Mouse (Mus musculus) ovary, adult 2 months (tissue): ENCODE results near the gene BC051019. TPM values are rescaled to one million over a fixed set of nuclear protein-coding genes. Genes with fewer than 3 reads are reported as not detected.

Source experiments
- polyA plus RNA-seq: library from polyadenylated mRNA; depleted of rRNA; stranded (reverse); fragments of >200 nt; gene quantifications from 2 replicates; pipeline ENCODE4 v1.2.3, GENCODE M21; 2012; rRNA removed

The BC051019 gene
- polyA plus RNA-seq, result 12.5 and 13.2 TPM in 2 replicates

DNA sequence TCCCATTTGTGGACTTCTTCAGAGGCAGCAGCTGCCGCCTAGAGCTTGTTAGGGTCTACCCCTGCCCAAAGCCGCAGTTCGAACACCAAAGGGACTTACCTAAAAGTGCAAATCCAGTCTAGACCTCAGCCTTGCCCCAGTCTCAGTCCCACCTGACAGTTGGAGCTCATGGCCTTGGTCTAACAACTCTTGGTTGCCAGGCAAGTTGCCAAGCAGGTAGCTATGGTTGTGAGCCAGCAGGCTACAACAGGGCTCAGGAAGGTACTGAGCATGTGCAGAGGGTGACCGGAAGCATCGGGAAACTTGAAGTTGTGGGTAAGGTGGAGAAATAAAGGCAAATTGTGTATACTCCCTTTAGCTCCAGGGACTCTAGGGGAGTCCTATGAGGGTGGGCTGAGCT is at the start of gene BC051019:
Gene BC051019, minus strand, starts transcription at position 154 of the 400 bp plus-strand sequence.

DNA sequence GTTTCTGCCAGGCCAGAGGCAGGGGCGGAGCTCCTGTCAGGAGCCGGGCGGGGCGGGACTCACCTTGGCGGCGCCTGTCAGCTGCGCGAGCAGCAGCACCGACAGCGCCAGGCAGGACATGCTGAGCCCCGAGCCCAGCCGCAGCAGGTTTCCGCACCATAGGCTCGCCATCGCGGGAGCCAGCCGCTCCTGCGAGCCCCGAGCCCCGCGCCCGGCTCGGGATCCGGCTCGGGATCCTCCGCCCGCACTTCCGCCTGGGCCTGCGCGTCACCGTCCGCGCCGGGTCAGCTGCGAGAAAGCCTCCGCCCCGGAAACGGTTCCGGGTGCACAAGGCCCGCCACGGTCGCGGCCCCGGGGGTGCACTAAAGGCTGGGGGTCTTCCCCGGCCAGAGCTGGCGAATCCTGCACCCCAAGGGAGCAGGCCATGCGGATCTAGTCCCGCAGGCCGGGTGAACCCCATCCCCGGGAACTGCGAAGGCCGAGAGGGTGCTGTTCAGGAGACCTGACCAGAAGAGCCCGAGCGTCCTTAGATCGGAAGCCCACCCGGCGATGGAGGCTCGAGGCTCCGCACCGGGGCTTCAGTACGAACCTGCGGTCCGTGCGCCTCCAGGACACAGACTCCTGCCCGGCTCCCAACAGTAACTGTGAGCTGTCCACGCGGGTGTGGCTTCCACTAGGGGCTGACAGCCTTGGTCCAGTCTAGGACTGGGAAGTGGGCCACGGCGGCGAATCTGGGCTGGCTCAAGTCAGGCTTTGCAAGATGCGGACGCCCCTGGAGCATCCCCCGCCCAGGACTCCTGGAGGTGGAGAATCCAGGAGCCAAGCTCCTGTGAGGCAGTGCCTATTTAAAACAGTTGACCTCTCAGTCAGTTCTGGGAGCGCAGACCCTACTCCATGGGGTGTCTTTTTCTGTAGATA is 28.6 kb upstream of the BC051019 start, which contains the start of gene Tmem9b:
Gene Tmem9b, minus strand, starts transcription at position 868 of the 918 bp plus-strand sequence.

GRCm38 (mm10) chr7:109731626-109732025 is 8.0 kb upstream of the BC051019 start, which contains the start of gene Ascl3:
Gene Ascl3, minus strand, starts transcription at chr7:109731726.

DNA sequence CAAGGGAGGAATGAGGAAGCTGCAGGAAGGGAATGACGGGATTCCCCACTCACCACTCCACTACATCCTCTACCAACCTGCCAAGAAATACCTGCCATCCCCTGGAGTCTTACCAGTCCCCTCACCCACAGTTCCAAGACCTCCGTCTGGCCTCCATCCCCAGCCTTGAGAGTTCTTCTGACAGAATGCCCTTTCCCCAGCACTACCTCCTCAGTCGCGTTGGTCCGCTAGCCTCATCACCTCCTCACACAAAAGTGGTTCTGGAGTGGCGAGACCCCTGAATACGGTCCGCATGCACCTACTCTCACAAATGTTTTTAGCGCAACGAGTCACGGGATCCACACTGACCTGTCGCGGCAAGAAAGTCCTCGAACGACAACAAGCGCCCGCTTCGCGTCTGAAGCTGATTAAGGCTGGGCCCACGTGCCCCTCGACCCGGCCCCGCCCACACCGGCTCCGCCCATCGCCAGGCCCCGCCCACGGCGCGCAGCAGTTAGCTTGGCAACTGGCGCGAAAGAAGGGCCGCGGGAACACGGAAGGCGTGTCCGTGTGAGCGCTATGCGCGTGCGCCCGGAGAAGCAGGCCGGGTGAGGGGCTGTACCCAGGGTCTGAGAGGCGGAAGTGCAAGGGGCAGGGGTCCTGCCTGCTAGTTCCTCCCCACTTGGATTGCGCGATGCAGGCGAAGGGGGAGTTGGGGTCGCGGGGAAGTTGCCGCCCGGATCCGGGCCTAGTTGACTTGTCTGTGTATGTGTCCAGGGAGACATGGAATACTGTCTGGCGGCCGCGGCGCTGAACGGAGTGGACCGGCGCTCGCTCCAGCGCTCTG is 20.2 kb downstream of the BC051019 start, which contains the start of the genes St5 and Akip1:
Gene St5, minus strand, starts transcription at position 416 of the 826 bp plus-strand sequence.
Gene Akip1, plus strand, starts transcription at position 501 of the 826 bp plus-strand sequence.

Other genes with a start within 250 kb of the BC051019 start
- 0.29 and 0.31 TPM in 2 replicates for gene Trim66, start 215.7 kb downstream of the BC051019 start, polyA plus RNA-seq
- gene Rpl27a, start 204.7 kb downstream of the BC051019 start, polyA plus RNA-seq, result 707 and 743 TPM in 2 replicates
- 65.5 and 73.8 TPM in 2 replicates for gene St5, start 20.2 kb downstream of the BC051019 start, polyA plus RNA-seq
- 11.1 and 13.8 TPM in 2 replicates for gene Akip1, start 20.2 kb downstream of the BC051019 start, polyA plus RNA-seq
- 0.26 TPM in 1 of 2 replicates, not detected in the other for gene Ascl3, start 7.9 kb upstream of the BC051019 start, polyA plus RNA-seq
- gene Tmem9b, start 29.0 kb upstream of the BC051019 start, polyA plus RNA-seq, result 24.8 and 25.9 TPM in 2 replicates
- gene Nrip3, start 58.2 kb upstream of the BC051019 start, polyA plus RNA-seq, result 0.05 and 0.63 TPM in 2 replicates
- gene Scube2, start 141.8 kb upstream of the BC051019 start, polyA plus RNA-seq, result 2.0 TPM in 2 replicates
- 111 and 113 TPM in 2 replicates for gene Dennd5a, start 236.6 kb upstream of the BC051019 start, polyA plus RNA-seq